10 mouse cellular contexts compared by ENCODE assay signal in genomic region chr15:92520677-92521225, GRCm38 (mm10).
DNase-seq lines count a peak whose midpoint lies in the region; ATAC-seq lines count a peak whose summit lies in the region.
"Had no signal": no experiment of that assay in that cellular context is flagged by ENCODE, and none has a peak within 500 bp of the region (broad histone marks: within the 10 kb centered on the region; RNA-seq: fewer than 3 reads in every experiment).

No protein-coding gene starts in this region.

- WGBS in hindbrain, embryonic 12.5 days: 41% methylated on average over 19 of the region's 19 CpGs
- 20% methylated on average over 19 of the region's 19 CpGs for WGBS in neural tube, embryonic 14.5 days

- H3K4me1 ChIP-seq in hindbrain, embryonic 12.5 days: peaks cover 8% of the 10 kb centered on the region; the same call in 1 of the 2 replicates
- peaks cover 6% of the 10 kb centered on the region; the same call in 1 of the 2 replicates for H3K4me1 ChIP-seq in neural tube, embryonic 14.5 days (ENCODE audit: control insufficient read depth, insufficient read depth, low read length)

- no peak overlapping the region for H3K4me3 ChIP-seq in hindbrain, embryonic 12.5 days
- H3K4me3 ChIP-seq in neural tube, embryonic 14.5 days (ENCODE audit: low read depth, low read length): no peak overlapping the region

- H3K36me3 ChIP-seq in hindbrain, embryonic 12.5 days: no peaks in the 10 kb centered on the region
- no peaks in the 10 kb centered on the region for H3K36me3 ChIP-seq in neural tube, embryonic 14.5 days (ENCODE audit: control insufficient read depth, insufficient read depth, low read length)

- H3K9me3 ChIP-seq in hindbrain, embryonic 12.5 days (replicated peaks): no peaks in the 10 kb centered on the region
- no peaks in the 10 kb centered on the region for H3K9me3 ChIP-seq in neural tube, embryonic 14.5 days (ENCODE audit: control insufficient read depth, low read length)

- ATAC-seq in hindbrain, embryonic 12.5 days (ENCODE audit: low FRiP score): peak; percentile 26; the same call in 1 of the 2 replicates
- ATAC-seq in neural tube, embryonic 14.5 days (ENCODE audit: low read depth): peak; percentile 24; the same call in 1 of the 2 replicates

- no peak overlapping the region for H3K9ac ChIP-seq in hindbrain, embryonic 12.5 days
- no peak overlapping the region for H3K9ac ChIP-seq in neural tube, embryonic 14.5 days (replicated peaks; ENCODE audit: low read depth, low read length)

- intact Hi-C loops in left cerebral cortex, postnatal 10 days (cut with DNase I): no loop called here

- peak; percentile 1 for DNase-seq in left cerebral cortex, adult 11 months (ENCODE audit: low spot score)
- no peak for DNase-seq in left cerebral cortex, postnatal 10 days (ENCODE audit: extremely low spot score in 1 of 2, low spot score in 2 of 2)
- peak; percentile 18 for DNase-seq in layer of hippocampus, adult 9-10 months (ENCODE audit: low spot score)
- no peak for DNase-seq in thymus, postnatal 36 days
- DNase-seq in cerebellum, adult 9-11 months: no peak
- DNase-seq in spleen, adult 18-20 months: no peak
- DNase-seq: kidney, adult 18-20 months; lung, postnatal 10 days had no signal

- H3K4me2 ChIP-seq in hindbrain, embryonic 12.5 days (replicated peaks): 0 out of 2 replicates have a peak overlapping the region, but pooled peaks have one; percentile 12
- peak overlapping the region; percentile 30 for H3K4me2 ChIP-seq in neural tube, embryonic 14.5 days (ENCODE audit: low read depth, low read length)

- H3K27ac ChIP-seq in hindbrain, embryonic 12.5 days: peak overlapping the region; percentile 44; the same call in 1 of the 2 replicates
- no peak overlapping the region; the same call in 1 of the 2 replicates for H3K27ac ChIP-seq in neural tube, embryonic 14.5 days (ENCODE audit: low read depth, low read length)

- no peaks in the 10 kb centered on the region for H3K27me3 ChIP-seq in hindbrain, embryonic 12.5 days
- no peaks in the 10 kb centered on the region for H3K27me3 ChIP-seq in neural tube, embryonic 14.5 days (ENCODE audit: control insufficient read depth, insufficient read depth, low read length)

Comparison
In these comparisons a context has a peak if more than half of its experiments do, and no peak if none do; other contexts are left out.
1. DNase-seq: peak in left cerebral cortex, adult 11 months (single experiment) and layer of hippocampus, adult 9-10 months (single experiment); none in left cerebral cortex, postnatal 10 days (0 of 2), thymus, postnatal 36 days (0 of 2), cerebellum, adult 9-11 months (single experiment) and spleen, adult 18-20 months (0 of 2).